Mouse (Mus musculus) fibroblast of lung, adult 2 months (primary cell): ENCODE measurements at regions not wholly inside any gene's neighbourhood (a gene's known extent, or its start where the extent isn't known, plus 50 kb on each side); places are given as distances from the start of the nearest gene placed in this dataset.
A peak's percentile ranks its signal among the peaks of the same experiment; 100 is the strongest.
"Not testable (repeated sequence)": the region's sequence is repeated elsewhere in the genome, so short reads cannot be mapped to it uniquely, and the experiment has no call there.

ENCODE experiments used
- DNase-seq: peaks from one replicate; pipeline ENCODE4 v3.0.0-alpha.2; 2011; ENCODE audit warnings: low read depth

- no peak for DNase-seq
Observed at GRCm38 (mm10) chr15:60333573-60334306, 317.3 kb upstream of the 4933412E24Rik start.

GRCm38 (mm10) chr15:60317577-60317976, 301.2 kb upstream of the 4933412E24Rik start:
- DNase-seq = no peak

GRCm38 (mm10) chr15:60315210-60315609, 298.8 kb upstream of the 4933412E24Rik start:
- no peak for DNase-seq

DNA sequence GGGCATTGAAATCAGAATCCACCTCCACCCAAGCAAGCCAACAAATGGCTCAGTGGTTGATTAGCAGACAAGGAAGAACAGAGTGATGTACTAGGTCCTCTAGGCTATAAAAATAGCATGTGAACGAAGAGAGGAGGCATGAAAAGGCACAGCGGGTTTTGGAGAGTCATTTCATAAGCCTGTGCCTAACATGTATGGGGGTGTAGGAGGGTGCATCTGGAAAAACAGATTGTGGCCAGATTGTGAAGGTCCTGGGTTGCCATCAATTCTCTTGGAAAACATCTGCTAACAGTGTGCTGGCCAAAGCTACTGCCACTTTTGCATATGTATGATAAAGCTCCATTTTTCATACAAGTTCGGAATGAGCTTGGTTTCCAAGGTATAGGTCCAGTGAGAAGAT, 293.5 kb upstream of the 4933412E24Rik start:
- no peak for DNase-seq

DNA sequence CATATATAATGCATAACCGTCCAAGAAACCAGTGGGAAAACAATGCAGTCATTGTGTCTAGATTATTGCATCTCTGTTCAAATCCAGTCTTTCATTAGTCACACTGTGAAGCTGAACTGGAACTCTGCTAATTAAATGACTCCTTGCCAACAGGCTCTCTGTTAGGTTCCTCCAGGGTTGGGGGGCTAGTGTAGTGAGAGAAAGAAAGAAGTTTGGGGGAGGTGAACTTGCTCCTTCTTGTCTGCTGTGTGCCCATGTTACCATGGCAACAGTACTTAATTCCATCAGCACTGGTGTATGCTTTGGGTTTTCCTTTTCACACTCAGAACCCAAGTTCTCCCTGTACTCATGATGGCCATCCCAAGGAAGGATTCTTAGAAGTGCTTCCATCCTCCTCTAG, 292.6 kb upstream of the 4933412E24Rik start:
- DNase-seq = no peak

- no peak for DNase-seq
Observed at GRCm38 (mm10) chr15:60308126-60308525, 291.7 kb upstream of the 4933412E24Rik start.

GRCm38 (mm10) chr15:60303501-60303900, 287.1 kb upstream of the 4933412E24Rik start:
- DNase-seq = no peak

DNA sequence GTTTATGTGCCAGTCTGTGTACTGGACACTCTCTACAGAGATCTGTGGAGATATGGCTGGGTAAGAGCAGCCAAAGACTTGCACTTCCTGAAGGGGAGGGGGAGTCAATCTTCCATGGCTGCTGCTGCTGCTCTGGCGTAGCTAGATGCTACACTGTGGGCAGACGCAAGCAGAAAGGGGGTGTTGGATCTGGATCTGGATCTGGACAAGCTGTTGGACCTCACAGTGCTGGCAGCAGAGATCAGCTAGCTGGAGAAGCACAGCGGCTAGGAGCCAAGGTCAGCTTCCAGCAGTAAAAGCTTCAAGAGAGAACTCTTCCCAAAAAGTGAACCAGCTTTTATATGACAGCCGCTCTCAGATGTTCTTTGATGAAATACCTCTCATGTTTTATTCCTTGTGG, 285.5 kb upstream of the 4933412E24Rik start:
- no peak for DNase-seq

- no peak for DNase-seq
Observed at GRCm38 (mm10) chr15:60285321-60285720, 268.9 kb upstream of the 4933412E24Rik start.

- no peak for DNase-seq
Observed at GRCm38 (mm10) chr15:60280378-60280777, 264.0 kb upstream of the 4933412E24Rik start.

DNA sequence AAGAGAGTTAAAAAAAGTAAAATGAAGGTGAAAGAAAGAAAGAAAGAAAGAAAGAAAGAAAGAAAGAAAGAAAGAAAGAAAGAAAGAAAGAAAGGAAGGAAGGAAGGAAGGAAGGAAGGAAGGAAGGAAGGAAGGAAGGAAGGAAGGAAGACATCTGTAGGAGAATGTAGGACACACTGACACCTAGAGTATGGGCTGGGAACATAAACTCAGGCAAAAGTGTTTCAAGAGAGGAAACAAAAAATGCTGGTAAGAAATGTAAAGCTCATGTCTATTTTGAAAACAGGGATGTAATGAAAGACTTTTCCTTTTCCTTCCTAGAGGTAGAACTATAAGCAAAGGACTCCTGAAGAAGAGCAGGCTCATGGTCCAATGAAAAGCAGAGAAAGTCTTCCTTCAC, 237.2 kb upstream of the 4933412E24Rik start:
- DNase-seq = not testable (repeated sequence)

DNA sequence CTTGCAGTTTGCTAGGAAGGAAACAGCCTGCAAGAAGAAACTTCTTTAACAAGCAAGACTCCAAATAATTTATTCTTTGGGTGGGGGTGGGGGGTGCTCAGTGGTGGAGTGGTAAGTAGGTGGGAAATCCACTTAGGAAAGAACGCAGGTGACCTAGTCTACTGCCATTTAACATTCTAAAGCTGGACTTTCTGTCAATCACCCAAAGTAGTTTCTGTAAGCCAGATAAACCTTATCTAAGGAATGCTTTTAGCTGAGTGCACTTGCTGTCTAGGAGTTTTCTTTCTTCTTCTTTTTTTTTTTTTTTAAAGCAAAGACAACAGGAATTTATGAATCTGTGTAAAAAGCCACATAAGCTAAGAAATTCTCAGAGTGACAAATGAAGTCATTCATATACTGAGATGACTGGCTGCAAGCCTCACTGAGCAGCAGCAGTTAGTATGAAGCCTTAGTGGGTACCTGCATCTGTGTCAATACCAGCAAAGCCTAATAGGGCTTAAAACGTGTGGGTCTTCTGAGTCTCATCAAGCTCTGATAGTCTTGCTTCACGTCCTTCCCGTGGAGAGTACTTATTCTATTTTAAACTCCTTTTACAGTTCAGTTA, 210.0 kb upstream of the 4933412E24Rik start:
- no peak for DNase-seq

- DNase-seq = no peak
Observed at GRCm38 (mm10) chr15:60195070-60195469, 178.7 kb upstream of the 4933412E24Rik start.

DNA sequence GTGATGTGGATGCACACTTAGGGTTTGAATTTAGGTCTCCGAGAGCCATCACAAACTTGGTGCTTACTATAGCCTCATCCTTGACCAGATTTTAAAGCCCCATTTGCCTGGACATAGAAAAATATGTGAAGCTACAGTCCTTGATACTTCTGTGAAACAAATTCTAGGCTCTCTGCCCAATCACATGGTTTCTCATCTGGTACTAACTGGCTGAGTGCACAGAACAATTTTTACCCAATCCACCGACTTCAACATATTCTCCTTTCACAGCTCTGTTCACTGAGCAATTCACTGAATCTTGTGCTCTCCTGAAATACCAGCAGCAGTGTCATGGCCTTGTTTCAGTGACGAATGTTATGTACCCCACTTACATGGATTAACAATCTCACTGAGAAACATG, 176.7 kb upstream of the 4933412E24Rik start:
- peak; percentile 9 for DNase-seq

DNA sequence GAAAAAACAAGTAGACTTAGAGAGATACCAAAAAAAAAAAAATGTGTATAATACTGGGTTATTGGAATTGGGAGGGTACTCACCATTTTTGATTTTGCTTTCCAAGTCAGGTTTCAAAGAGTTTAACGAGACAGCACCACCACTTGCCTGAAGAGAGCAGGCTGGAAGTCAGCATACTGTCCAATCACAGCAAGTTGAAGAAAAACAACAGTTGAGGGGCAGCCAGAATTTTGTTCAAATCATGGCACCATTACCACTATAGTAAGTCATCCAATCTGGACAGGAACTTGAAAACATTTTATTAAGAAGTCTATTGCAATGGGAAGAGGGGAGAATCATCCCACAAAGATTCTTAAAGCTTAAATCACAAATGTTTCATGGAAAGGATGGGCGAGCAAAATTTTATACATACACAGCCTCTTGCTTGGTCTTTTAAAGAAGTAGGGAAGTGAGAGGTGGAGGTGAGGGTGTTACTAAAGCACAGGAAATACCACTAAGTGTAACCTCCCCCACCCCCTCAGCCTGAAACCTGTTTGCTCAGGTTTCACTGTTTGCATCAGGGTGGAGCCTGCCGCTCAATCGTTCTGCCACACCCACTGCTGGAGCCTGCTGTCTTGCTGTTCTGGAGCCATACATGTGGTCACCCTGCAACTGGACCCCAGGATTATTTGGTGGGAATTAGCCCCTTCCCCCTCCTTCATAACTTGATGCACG, 170.7 kb upstream of the 4933412E24Rik start:
- DNase-seq = peak; percentile 6

- no peak for DNase-seq
Observed at GRCm38 (mm10) chr15:60141554-60142070, 125.2 kb upstream of the 4933412E24Rik start.

- no peak for DNase-seq
Observed at GRCm38 (mm10) chr15:60136671-60137070, 120.3 kb upstream of the 4933412E24Rik start.

GRCm38 (mm10) chr15:60134515-60134914, 118.1 kb upstream of the 4933412E24Rik start:
- DNase-seq = no peak

DNA sequence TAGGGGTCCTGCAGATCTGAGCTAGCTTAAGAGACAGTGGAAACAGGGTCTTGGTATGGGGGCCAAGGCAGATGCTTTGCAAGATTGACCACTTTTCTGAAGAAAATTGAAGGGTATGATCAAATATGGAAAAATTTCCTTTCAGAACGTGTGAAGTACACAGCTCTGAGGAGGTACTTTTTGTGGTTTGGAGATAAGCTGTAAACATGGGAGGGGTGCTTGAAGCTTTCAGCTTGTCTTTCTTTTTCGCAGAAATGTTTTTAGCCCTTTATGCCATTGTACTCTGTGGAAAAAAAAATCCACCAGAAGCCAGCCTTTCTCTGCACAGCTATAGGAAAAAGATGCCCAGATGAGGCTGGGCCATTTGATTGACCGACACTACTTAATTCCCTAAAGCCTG, 116.3 kb upstream of the 4933412E24Rik start:
- DNase-seq = no peak

DNA sequence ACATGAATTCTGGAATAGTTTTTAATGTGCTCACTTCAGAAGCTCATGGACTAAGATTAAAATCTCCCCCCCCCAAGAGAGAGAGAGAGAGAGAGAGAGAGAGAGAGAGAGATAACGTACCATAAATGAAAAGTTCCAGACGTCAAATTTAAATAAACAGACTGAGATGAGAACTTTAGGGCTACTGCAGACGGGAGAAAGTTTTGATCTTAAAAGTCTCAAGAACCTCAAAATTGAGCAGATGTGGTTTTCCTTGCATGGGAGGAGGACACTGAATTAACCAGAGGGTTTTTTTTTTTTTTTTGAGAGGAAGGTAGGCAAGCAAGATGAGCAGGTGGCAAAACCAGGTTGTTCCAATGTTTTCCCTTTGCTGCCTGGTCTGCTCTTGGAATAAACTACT, 108.0 kb upstream of the 4933412E24Rik start:
- no peak for DNase-seq

DNA sequence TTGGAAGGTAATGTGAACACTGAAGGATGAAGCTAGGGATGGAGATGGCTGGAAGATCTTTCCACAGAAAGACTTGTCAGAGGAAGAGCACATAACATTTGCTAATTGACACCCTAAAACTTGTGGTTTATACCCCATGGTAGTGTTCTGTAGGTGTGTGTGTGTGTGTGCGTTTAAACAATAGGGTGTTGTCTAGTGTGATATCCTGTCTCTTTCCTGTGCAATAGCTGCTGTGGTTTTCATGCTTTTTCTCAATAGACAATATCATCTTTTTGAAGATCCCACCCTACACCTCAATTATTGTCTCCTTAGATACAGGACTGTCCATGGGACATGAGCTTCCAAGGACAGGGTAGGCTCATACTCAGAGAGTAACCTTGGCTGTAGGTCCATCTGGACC, 103.5 kb upstream of the 4933412E24Rik start:
- no peak for DNase-seq

DNA sequence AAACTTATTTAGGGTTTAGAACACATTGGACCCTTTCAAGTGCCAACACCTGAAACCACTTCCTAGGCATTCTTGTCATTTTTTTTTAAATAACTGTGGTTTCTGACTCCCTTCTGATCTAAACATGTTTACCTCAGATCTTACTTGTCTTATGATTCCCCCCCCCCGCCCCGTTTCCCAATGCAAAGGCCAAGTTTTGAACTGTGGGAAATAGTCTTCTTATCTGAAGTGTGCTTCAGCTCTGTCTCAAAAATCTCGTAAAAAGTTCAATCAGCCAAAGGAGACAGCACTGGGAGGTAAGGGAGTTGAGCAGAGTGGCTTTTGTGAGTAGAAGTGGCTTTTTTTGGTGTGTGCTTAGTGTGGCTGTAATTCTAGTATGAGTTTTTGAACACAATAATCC, 95.5 kb upstream of the 4933412E24Rik start:
- DNase-seq = no peak

DNA sequence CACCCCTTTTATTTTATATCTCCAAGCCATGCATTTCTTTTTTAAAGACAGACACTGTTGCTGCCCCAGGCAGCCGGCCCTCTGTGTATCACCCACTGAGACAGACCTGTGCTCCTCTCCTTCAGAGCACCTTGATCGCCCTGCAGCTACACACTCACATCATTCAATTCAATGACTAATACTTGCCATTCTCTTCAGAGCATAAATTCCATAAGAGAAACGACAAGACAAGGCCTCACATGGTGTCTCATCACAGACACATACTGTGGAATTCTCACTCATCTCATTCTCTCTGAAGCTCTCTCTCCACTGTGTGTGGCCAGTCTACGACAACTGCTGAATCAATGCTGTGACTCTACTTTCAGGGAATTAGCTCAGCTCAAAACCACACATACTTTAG, 94.6 kb upstream of the 4933412E24Rik start:
- no peak for DNase-seq
